In genomic region chr11:49704804-49705203, GRCm38 (mm10) we compare ENCODE assay signal across 13 mouse cellular contexts. TPM values are rescaled to one million over a fixed set of nuclear protein-coding genes. Genes with fewer than 3 reads are reported as not detected.
"Had no signal": no experiment of that assay in that cellular context is flagged by ENCODE, and none has a peak within 500 bp of the region (broad histone marks: within the 10 kb centered on the region; RNA-seq: fewer than 3 reads in every experiment).

No protein-coding gene starts in this region.

- DNase-seq: left cerebral cortex, postnatal 4 days; lung, adult 18-20 months; right cerebral cortex, postnatal 4 days; spleen, adult 18-20 months; thymus, adult 18-20 months; thymus, postnatal 14 days had no signal

- ATAC-seq: midbrain, embryonic 16.5 days had no signal

RNA-seq across cellular contexts. Expression of gene Scgb3a1, which starts 41.4 kb away (rescaled TPM):
- total RNA-seq: layer of hippocampus, adult 8-10 months; layer of hippocampus, postnatal 14 days; left cerebral cortex, adult 18-20 months; left cerebral cortex, postnatal 10 days; left cerebral cortex, postnatal 4 days; liver, adult 2 months; megakaryocyte-erythroid progenitor cell, adult 5-6 weeks had no signal
